Mouse (Mus musculus): ENCODE measurements around the gene Klf13. TPM values are rescaled to one million over a fixed set of nuclear protein-coding genes. Genes with fewer than 3 reads are reported as not detected.

Gene Klf13
- total RNA-seq, 2 experiments from 2014 or later = 70.9 to 77.5 TPM

- no peak for DNase-seq (ENCODE audit: low spot score in 2 of 2)
Measured at GRCm38 (mm10) chr7:63926492-63926891, 12.2 kb downstream of the Klf13 start.

GRCm38 (mm10) chr7:63925413-63926360, 13.0 kb downstream of the Klf13 start:
- no peak for DNase-seq (ENCODE audit: low spot score in 2 of 2)

- peak; percentile 33 to 68 for DNase-seq (ENCODE audit: low spot score in 2 of 2)
Measured at GRCm38 (mm10) chr7:63924747-63925412, 13.8 kb downstream of the Klf13 start.

- DNase-seq (ENCODE audit: low spot score in 2 of 2) = no peak
Measured at GRCm38 (mm10) chr7:63924151-63924550, 14.6 kb downstream of the Klf13 start.

- DNase-seq (ENCODE audit: low spot score in 2 of 2) = no peak
Measured at GRCm38 (mm10) chr7:63922975-63923374, 15.7 kb downstream of the Klf13 start.

GRCm38 (mm10) chr7:63922571-63922970, 16.1 kb downstream of the Klf13 start:
- DNase-seq (ENCODE audit: low spot score in 2 of 2) = no peak

- no peak for DNase-seq (ENCODE audit: low spot score in 2 of 2)
Measured at GRCm38 (mm10) chr7:63921909-63922562, 16.7 kb downstream of the Klf13 start.

GRCm38 (mm10) chr7:63918771-63919768, 19.6 kb downstream of the Klf13 start:
- no peak for DNase-seq (ENCODE audit: low spot score in 2 of 2)

GRCm38 (mm10) chr7:63917693-63918092, 21.0 kb downstream of the Klf13 start:
- DNase-seq (ENCODE audit: low spot score in 2 of 2) = no peak

GRCm38 (mm10) chr7:63916268-63916907, 22.3 kb downstream of the Klf13 start, which contains the start of gene E030018B13Rik:
Gene E030018B13Rik (plus strand): TSS chr7:63916857.
- DNase-seq (ENCODE audit: low spot score in 2 of 2) = no peak

GRCm38 (mm10) chr7:63914891-63915290, 23.8 kb downstream of the Klf13 start:
- DNase-seq (ENCODE audit: low spot score in 2 of 2) = no peak

GRCm38 (mm10) chr7:63913724-63914692, 24.7 kb downstream of the Klf13 start:
- DNase-seq (ENCODE audit: low spot score in 2 of 2) = no peak

- no peak for DNase-seq (ENCODE audit: low spot score in 2 of 2)
Measured at GRCm38 (mm10) chr7:63912924-63913723, 25.6 kb downstream of the Klf13 start.

- DNase-seq (ENCODE audit: low spot score in 2 of 2) = no peak
Measured at GRCm38 (mm10) chr7:63912234-63912810, 26.4 kb downstream of the Klf13 start.

- DNase-seq (ENCODE audit: low spot score in 2 of 2) = no peak
Measured at GRCm38 (mm10) chr7:63911383-63912233, 27.1 kb downstream of the Klf13 start.

GRCm38 (mm10) chr7:63910912-63911311, 27.8 kb downstream of the Klf13 start:
- DNase-seq (ENCODE audit: low spot score in 2 of 2) = no peak

GRCm38 (mm10) chr7:63910225-63910624, 28.5 kb downstream of the Klf13 start:
- no peak for DNase-seq (ENCODE audit: low spot score in 2 of 2)

All from adrenal gland, postnatal 4 days (tissue).